Mouse (Mus musculus) kidney, adult 9 months (tissue): ENCODE results near the gene Rapgef6.
"Not testable (repeated sequence)": the region's sequence is repeated elsewhere in the genome, so short reads cannot be mapped to it uniquely, and the experiment has no call there.

Experiments
- DNase-seq: peaks from one replicate; pipeline ENCODE4 v3.0.0; 2022

Gene Rapgef6

DNA sequence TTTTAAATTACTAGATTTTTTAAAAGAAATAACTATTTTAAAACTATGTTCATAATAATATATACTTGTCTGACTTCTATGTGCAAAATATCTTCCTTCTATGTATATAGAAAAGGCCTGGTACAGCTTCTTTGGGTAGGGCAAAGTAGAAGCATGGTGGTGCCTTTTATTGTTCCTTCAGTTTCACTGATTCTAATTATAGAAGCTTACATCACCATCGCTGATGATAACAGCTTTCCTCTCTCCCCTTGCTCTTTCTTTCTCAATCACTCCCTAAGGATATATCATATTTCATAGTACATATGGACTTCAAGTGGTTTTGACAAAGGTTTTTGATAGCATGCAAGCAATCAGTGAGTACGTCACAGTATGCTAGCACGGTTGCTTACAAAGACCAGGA lies 69.9 kb downstream of the Rapgef6 start:
- DNase-seq: no peak

DNA sequence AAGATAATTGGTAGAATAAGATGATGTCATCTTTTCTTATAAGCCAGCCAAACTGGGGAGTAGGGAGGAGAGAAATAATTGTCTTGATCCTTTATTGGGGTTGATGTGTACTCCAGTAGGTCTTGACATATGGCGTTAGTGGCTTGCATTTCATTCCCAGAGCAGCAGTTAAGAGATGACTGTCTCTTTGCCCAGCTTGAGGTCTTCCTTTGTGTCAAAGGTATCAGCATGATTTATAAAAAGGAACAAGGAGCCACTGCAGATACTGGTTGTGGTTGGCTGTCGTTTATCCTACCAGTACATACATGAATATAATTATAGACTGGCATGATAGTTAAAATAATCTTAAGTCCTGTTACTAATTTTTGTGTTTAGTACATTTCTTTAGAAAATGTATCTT lies 71.4 kb downstream of the Rapgef6 start:
- no peak for DNase-seq

DNA sequence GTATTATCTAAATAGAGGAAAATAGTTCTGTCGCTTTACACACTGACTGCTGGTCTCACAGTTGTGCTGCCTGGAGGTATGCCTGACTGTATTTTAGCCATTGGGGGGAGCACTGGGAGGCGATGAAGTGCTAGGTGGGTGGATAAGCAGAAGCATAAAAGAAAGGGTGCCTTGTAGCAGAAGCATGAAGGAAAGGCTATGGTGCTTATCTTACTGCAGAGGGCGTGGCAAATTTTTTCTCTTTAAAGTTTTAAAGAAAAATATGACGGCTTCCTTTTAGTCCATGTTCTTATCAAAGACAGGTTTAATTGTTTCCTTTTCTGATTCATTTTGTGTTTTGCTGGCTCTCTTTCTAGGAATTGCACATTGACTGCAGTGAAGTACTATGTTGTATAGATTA lies 72.4 kb downstream of the Rapgef6 start:
- no peak for DNase-seq

- no peak for DNase-seq
Observed at GRCm38 (mm10) chr11:54595905-54596555, 73.4 kb downstream of the Rapgef6 start.

DNA sequence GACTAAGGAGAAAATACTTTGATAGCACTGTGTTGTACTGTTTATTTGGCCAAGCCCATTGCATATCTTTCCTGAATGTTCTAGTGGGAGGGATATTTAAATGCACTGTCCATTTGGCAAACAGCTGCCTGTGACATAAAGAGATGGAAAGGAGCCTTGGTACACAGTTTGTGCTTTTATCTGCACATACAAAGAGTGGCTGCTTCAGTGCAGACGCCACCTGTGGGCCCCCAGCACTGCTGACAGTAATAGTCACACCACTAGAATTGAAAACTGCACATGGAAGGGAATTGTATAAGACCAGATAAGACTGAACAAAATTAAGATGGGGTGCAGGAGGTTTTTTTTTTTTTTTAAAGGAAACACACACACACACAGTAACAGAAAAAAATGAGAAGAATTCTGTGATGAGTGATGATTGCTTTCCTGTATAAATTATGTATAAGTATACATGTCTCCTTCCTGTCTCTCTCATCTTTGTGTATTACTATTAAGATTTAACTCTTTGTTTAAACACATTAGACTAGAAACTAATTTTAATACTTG lies 75.3 kb downstream of the Rapgef6 start:
- no peak for DNase-seq

- DNase-seq: no peak
Observed at GRCm38 (mm10) chr11:54601121-54601520, 78.5 kb downstream of the Rapgef6 start.

DNA sequence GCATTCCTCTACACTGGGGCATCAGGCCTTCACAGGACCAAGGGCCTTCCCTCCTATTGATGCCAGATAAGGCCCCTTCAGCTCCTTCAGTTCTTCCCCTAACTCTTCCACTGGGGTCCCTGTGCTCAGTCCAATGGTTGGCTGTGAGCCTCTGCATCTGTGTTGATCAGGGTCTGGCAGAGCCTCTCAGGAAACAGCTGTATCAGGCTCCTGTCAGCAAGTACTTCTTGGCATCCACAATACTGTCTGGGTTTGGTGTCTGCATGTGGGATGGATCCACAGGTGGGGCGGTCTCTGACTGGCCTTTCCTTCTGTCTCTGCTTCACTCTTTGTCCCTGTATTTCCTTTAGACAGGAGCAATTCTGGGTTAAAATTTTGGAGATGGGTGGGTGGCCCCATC lies 80.1 kb downstream of the Rapgef6 start:
- DNase-seq: not testable (repeated sequence)

DNA sequence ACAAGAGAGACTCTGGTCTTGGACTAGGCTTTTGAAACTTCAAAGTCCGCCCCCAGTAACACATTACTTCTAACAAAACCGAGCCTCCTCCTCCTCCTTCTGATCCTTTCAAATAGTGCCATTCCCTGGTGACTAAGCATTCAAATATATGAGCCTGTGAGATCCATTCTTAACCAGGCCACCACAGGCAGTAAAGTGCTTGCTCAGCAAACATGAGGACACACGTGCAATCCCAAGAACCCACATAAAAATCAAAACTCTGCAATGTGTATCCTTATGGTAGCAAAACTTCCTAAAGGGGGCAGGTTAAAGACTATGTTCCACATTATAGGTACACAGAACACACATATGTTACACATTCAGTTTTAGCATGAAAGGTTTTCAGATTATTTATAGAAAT lies 81.8 kb downstream of the Rapgef6 start:
- DNase-seq: no peak

GRCm38 (mm10) chr11:54613628-54614027 lies 91.0 kb downstream of the Rapgef6 start:
- DNase-seq: no peak

DNA sequence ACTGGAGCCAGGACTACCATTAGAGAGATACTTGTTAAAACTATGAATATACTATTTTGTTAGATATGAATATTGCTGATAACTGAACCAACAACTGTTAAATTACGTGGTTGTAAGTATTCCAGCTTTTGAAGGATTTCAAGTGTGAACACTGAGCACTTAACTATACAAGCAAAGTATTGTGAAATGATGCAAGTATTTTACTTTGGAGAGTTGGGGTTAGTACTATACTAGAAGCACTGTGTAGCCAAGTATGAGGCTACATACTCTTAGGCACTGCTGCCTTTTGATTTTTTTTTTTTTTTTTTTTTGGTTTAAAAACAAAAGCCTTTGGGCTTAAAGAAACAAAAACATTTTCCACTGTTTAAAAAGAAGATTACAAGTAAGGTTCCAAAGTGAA lies 91.9 kb downstream of the Rapgef6 start:
- no peak for DNase-seq

GRCm38 (mm10) chr11:54618841-54619240 lies 96.2 kb downstream of the Rapgef6 start:
- no peak for DNase-seq

DNA sequence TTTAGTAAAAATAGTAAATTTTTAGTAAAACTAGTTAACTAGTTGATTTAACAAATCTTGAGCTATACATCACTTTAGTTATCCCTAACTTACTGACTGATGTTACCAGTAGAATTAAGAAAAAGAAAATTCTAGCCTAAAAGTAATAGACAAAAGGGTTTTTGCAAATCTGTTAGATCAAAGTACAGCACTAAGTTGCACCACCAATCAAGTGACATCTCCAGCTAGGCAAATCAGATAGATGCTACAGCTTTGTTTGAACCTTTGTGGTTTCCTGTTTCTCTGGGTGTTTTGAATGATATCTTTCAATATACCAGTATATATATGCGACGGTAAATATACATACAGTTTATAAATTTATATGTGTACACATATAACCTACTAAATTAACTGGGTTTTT lies 99.1 kb downstream of the Rapgef6 start:
- DNase-seq: no peak

DNA sequence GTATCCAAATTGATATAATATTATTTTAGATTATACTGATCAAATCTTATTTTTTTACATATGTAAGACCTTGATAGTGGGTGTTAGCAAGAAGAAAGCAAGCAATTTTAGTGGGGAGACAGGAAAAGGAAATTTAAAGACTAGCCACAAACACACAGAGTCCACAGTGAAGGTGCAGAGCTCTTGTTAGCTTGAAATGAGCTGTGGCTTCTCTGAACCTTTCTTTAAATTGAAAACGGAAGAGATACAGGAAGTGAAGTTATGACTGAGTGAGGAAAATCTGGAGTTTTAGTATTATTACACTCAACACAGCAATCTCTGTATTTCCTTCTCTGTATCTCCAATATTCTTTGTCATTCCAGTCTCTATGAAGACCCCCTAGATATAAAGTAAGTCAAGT lies 104.3 kb downstream of the Rapgef6 start:
- no peak for DNase-seq

DNA sequence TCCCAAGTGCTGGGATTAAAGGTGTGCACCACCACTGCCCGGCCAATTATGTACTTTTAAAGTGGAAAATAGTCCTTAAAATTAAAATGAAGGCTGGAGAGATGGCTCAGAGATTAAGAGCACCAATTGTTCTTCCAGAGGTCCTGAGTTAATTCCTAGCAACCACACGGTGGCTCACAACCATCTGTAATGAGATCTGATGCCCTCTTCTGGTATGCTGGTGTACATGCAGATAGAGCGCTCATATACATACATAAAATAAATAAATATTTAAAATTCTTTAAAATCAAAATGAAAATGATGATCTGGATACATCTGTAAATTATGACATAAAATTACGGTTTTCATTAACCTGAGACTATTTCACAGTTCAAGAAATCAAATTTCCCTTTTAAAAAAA lies 123.8 kb downstream of the Rapgef6 start:
- DNase-seq: no peak

DNA sequence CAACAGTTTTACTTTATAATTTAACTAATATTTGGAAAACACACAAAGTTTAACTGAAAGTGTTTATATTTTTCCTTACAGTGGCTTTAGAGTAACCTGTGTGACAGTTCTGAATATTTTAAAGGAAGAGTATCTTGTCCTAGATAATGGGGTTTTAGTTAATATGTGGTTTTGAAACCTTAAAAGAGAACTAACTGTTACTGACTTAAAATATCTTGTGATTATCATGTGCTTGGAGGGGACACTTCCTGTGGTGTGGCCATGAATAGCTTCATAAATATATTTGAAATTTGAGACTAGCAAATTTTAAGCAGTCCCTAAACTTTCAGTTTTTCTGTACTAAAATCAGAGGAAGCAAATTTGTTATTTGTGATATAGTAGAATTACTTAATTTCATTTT lies 125.9 kb downstream of the Rapgef6 start:
- no peak for DNase-seq

GRCm38 (mm10) chr11:54655420-54655819 lies 132.8 kb downstream of the Rapgef6 start:
- DNase-seq: no peak

DNA sequence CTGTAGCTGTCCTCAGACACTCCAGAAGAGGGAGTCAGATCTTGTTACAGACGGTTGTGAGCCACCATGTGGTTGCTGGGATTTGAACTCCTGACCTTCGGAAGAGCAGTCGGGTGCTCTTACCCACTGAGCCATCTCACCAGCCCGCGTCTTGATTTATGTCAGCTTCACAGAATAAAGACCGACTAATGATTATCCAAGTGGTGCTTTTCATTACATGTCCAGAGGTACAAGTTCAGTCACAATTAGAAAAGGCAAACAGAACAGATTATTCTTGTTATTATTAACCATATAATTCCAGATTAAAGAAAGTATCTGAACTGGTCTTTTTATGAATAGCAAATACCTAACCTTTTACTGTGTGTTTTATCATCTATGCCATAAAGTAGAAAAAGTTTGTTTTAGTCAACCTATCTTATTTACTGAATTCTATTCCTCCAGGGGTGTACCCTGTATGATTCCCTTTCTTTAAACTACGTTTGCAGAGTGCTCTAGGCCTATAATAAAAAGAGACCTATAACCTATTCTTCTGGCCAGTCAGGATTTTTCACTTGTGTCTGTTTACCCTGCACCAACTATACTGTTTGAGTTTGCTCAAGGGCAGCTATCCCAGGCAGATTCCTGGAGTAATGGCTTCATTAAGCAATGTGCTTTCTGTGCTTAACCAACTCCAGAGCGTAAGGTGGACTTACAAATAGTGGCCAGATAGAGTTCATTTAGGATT lies 151.1 kb downstream of the Rapgef6 start:
- peak; percentile 22 for DNase-seq

GRCm38 (mm10) chr11:54675792-54676489 lies 153.3 kb downstream of the Rapgef6 start:
- no peak for DNase-seq

- peak; percentile 67 for DNase-seq
Observed at GRCm38 (mm10) chr11:54679141-54679540, 156.5 kb downstream of the Rapgef6 start.

GRCm38 (mm10) chr11:54684831-54685230 lies 162.2 kb downstream of the Rapgef6 start:
- DNase-seq: no peak

GRCm38 (mm10) chr11:54690171-54690570 lies 167.5 kb downstream of the Rapgef6 start:
- no peak for DNase-seq

GRCm38 (mm10) chr11:54691179-54691578 lies 168.5 kb downstream of the Rapgef6 start:
- DNase-seq: peak; percentile 23

DNA sequence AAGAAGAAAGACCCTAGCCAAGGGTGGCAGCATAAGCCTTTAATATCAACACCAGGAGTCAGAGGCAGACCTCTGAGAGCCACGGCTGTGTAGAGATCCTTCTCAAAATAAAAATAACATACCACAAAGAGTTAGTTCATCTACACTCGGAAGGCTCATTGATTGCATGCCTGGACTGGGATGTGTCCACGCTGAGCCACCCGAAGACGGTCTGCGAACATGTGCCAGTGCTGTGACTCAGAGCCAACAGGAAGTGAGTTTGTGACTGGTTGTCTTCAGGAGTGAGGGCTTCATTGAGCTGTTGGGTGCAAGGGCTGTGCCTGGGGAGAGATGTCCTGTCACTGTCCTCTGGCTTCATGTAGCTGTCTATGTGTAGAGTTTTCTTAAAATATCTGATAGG lies 171.0 kb downstream of the Rapgef6 start:
- no peak for DNase-seq

GRCm38 (mm10) chr11:54694291-54694690 lies 171.6 kb downstream of the Rapgef6 start:
- DNase-seq: no peak
